Mouse (Mus musculus) hindbrain, embryonic 11.5 days (tissue): ENCODE results near the gene Cd24a. TPM values are rescaled to one million over a fixed set of nuclear protein-coding genes. Genes with fewer than 3 reads are reported as not detected.
A peak's percentile ranks its signal among the peaks of the same experiment; 100 is the strongest.

Source experiments
- ATAC-seq: fragments of 200-750 bp; cut with Nextera tagmentation; 2 replicates; pipeline ENCODE4 v1.8.0; 2017; ENCODE audit warnings: mild to moderate bottlenecking, moderate TSS enrichment, moderate library complexity; ENCODE audit not compliant: low FRiP score
- DNase-seq: peaks from one replicate; pipeline ENCODE4 v3.0.0-alpha.2; 2015; ENCODE audit warnings: low spot score
- H3K27ac ChIP-seq: fragments of 300-500 bp; sonication (generic); 2 replicates; pipeline ENCODE4 v1.5.1; 2014; ENCODE audit warnings: mild to moderate bottlenecking, low read depth, low read length
- H3K27me3 ChIP-seq: fragments of 300-500 bp; sonication (generic); 2 replicates; pipeline ENCODE4 v1.6.1; 2014; ENCODE audit warnings: mild to moderate bottlenecking, low read length, moderate library complexity, mixed read lengths; ENCODE audit not compliant: control insufficient read depth, insufficient read depth
- H3K36me3 ChIP-seq: fragments of 300-500 bp; sonication (generic); 2 replicates; pipeline ENCODE4 v1.6.1; 2014; ENCODE audit warnings: mild to moderate bottlenecking, low read length, moderate library complexity, mixed read lengths; ENCODE audit not compliant: control insufficient read depth, insufficient read depth
- H3K4me1 ChIP-seq: fragments of 300-500 bp; sonication (generic); replicated peaks from 2 replicates; pipeline ENCODE4 v1.6.1; 2014; ENCODE audit warnings: low read length, mixed read lengths; ENCODE audit not compliant: control insufficient read depth, insufficient read depth
- H3K4me2 ChIP-seq: fragments of 300-500 bp; sonication (generic); replicated peaks from 2 replicates; pipeline ENCODE4 v1.6.1; 2014; ENCODE audit warnings: mild to moderate bottlenecking, low read depth, low read length
- H3K4me3 ChIP-seq: fragments of 300-500 bp; sonication (generic); 2 replicates; pipeline ENCODE4 v1.5.1; 2014; ENCODE audit warnings: low read depth, low read length
- H3K9ac ChIP-seq: fragments of 300-500 bp; sonication (generic); 2 replicates; pipeline ENCODE4 v1.6.1; 2014; ENCODE audit warnings: low read depth, low read length
- H3K9me3 ChIP-seq: fragments of 300-500 bp; sonication (generic); 2 replicates; pipeline ENCODE4 v1.6.1; 2016; ENCODE audit warnings: low read length; ENCODE audit not compliant: control insufficient read depth
- whole genome bisulfite sequencing: fragments of 180-500 bp; shearing (Covaris S2); extraction: QIAGEN DNeasy Blood & Tissue Kit; methylation state at CpG from one replicate; pipeline ENCODE4 v1.1.7; 2014; 5-methylcytosine and 5-hydroxymethylcytosine counted together
- polyA plus RNA-seq: library from polyadenylated mRNA; unstranded; fragments of >200 nt; fragmentation: Nextera tagmentation; extraction: Ambion mirVana; gene quantifications from 2 replicates; pipeline ENCODE4 v1.2.1, GENCODE M21; 2014

The Cd24a gene
- polyA plus RNA-seq, 1 experiment from 2014 or later: 816 TPM

- WGBS: 89% methylated on average over 5 of the region's 5 CpGs
Measured at GRCm38 (mm10) chr10:43609507-43609906, 31.4 kb downstream of the Cd24a start.

GRCm38 (mm10) chr10:43609958-43610357 is 31.9 kb downstream of the Cd24a start:
- WGBS: 87% methylated on average over 2 of the region's 2 CpGs
- DNase-seq: no peak
- Histone ChIP-seq H3K4me1 (no peaks in the 10 kb centered on the region), H3K4me3 (no peak overlapping the region), H3K27ac (no peak overlapping the region), H3K9ac (no peak overlapping the region), H3K36me3 (no peaks in the 10 kb centered on the region), H3K4me2 (no peak overlapping the region), H3K9me3 (no peaks in the 10 kb centered on the region), H3K27me3 (no peaks in the 10 kb centered on the region)
- ATAC-seq: no peak

More at GRCm38 (mm10) chr10:43609507-43609906, 31.4 kb downstream of the Cd24a start:
- no peak overlapping the region for H3K27ac ChIP-seq
- H3K4me2 ChIP-seq: no peak overlapping the region
- DNase-seq: no peak
- H3K9ac ChIP-seq: no peak overlapping the region
- H3K27me3 ChIP-seq: no peaks in the 10 kb centered on the region
- no peak overlapping the region for H3K4me3 ChIP-seq
- no peaks in the 10 kb centered on the region for H3K4me1 ChIP-seq
- H3K9me3 ChIP-seq: no peaks in the 10 kb centered on the region
- no peaks in the 10 kb centered on the region for H3K36me3 ChIP-seq
- ATAC-seq: no peak

GRCm38 (mm10) chr10:43611081-43611480 is 33.0 kb downstream of the Cd24a start:
- Histone ChIP-seq H3K9me3 (no peaks in the 10 kb centered on the region), H3K4me1 (no peaks in the 10 kb centered on the region), H3K4me2 (no peak overlapping the region), H3K4me3 (no peak overlapping the region), H3K36me3 (no peaks in the 10 kb centered on the region), H3K27me3 (no peaks in the 10 kb centered on the region), H3K9ac (no peak overlapping the region), H3K27ac (no peak overlapping the region)
- no peak for DNase-seq
- no peak for ATAC-seq

DNA sequence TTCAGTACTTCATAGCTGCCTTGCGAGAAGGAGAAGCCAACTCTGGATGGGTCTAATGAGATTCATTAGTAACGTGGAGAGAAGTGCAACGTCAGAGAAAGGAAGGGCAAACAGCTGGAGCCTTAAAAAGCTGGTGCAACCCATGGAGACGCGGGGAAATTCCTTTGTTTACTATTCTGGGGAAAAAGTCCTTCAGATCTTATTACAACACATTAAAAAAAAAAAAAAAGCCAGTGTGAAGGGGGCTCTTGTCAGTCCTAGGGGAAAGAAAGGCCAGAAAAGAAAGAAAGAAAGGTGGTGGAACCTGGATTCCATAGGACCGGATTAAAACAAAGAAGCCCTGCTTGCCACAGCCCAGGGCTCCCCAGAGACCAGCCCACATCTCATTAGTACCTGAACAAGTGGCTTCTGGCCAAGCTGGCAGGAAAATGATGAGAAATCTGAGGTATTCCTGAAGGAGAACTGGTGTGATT is 41.0 kb downstream of the Cd24a start:
- no peak overlapping the region for H3K4me3 ChIP-seq
- ATAC-seq: peak; percentile 61; the same call in 1 of the 2 replicates
- peak; percentile 56 for DNase-seq
- H3K4me1 ChIP-seq: no peaks in the 10 kb centered on the region
- H3K27ac ChIP-seq: peak overlapping the region; percentile 31; the same call in 1 of the 2 replicates
- no peaks in the 10 kb centered on the region for H3K27me3 ChIP-seq
- H3K9ac ChIP-seq: 0 out of 2 replicates have a peak overlapping the region, but pooled peaks have one; percentile 28
- no peaks in the 10 kb centered on the region for H3K36me3 ChIP-seq
- 3% methylated on average over 6 of the region's 6 CpGs for WGBS
- no peaks in the 10 kb centered on the region for H3K9me3 ChIP-seq
- no peak overlapping the region for H3K4me2 ChIP-seq

- H3K27ac ChIP-seq: no peak overlapping the region
- no peaks in the 10 kb centered on the region for H3K27me3 ChIP-seq
- DNase-seq (no peak), ATAC-seq (no peak)
- H3K4me3 ChIP-seq: no peak overlapping the region
- no peaks in the 10 kb centered on the region for H3K9me3 ChIP-seq
- H3K36me3 ChIP-seq: no peaks in the 10 kb centered on the region
- 81% methylated on average over 2 of the region's 2 CpGs for WGBS
- H3K4me1 ChIP-seq: no peaks in the 10 kb centered on the region
- H3K4me2 ChIP-seq: no peak overlapping the region
- H3K9ac ChIP-seq: no peak overlapping the region
Measured at GRCm38 (mm10) chr10:43619939-43620338, 41.9 kb downstream of the Cd24a start.

GRCm38 (mm10) chr10:43623510-43623909 is 45.4 kb downstream of the Cd24a start:
- ATAC-seq (no peak), DNase-seq (no peak)
- no peak overlapping the region for H3K4me2 ChIP-seq
- no peaks in the 10 kb centered on the region for H3K36me3 ChIP-seq
- H3K27ac ChIP-seq: no peak overlapping the region
- no peaks in the 10 kb centered on the region for H3K27me3 ChIP-seq
- H3K4me1 ChIP-seq: no peaks in the 10 kb centered on the region
- H3K4me3 ChIP-seq: no peak overlapping the region
- 99% methylated on average over 8 of the region's 8 CpGs for WGBS
- no peaks in the 10 kb centered on the region for H3K9me3 ChIP-seq
- H3K9ac ChIP-seq: no peak overlapping the region

GRCm38 (mm10) chr10:43624362-43624761 is 46.3 kb downstream of the Cd24a start:
- no peaks in the 10 kb centered on the region for H3K9me3 ChIP-seq
- WGBS: 88% methylated on average over 5 of the region's 5 CpGs
- no peaks in the 10 kb centered on the region for H3K27me3 ChIP-seq
- no peaks in the 10 kb centered on the region for H3K4me1 ChIP-seq
- DNase-seq (no peak), ATAC-seq (no peak)
- no peaks in the 10 kb centered on the region for H3K36me3 ChIP-seq
- no peak overlapping the region for H3K27ac ChIP-seq
- H3K4me2 ChIP-seq: no peak overlapping the region
- no peak overlapping the region for H3K4me3 ChIP-seq
- H3K9ac ChIP-seq: no peak overlapping the region

DNA sequence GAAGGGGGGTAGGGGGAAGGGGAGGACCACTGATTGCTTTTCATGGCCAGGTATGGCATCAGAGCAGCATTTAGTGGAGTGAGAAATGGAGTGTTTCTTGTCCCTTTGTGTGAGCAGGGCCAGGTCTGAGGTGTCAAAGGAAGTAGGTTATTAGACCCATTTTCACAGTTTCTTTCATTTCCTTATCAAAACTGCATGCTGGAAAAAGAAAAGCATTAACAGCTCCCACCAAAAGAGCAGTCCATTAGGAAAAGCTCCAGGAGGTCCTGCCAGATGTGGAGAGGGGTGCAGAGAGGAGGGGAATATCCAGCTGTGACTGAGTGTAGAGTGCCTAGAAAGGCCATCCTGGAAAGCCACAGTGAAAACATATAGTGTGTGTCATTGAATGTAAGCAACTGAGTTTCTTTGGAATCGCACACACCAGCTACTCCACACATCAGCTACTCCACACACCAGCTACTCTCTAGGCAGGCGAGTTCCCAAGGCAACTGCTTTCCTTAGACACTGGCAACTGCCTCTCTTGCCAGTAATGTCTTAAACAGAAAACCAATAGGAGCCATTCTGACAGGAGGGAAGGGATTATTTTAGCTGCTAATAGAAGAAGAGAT is 46.8 kb downstream of the Cd24a start:
- DNase-seq (no peak), ATAC-seq (no peak)
- H3K4me1 ChIP-seq: no peaks in the 10 kb centered on the region
- no peak overlapping the region for H3K4me2 ChIP-seq
- no peaks in the 10 kb centered on the region for H3K9me3 ChIP-seq
- no peak overlapping the region for H3K27ac ChIP-seq
- H3K9ac ChIP-seq: no peak overlapping the region
- WGBS: 62% methylated on average over 2 of the region's 2 CpGs
- H3K36me3 ChIP-seq: no peaks in the 10 kb centered on the region
- no peak overlapping the region for H3K4me3 ChIP-seq
- no peaks in the 10 kb centered on the region for H3K27me3 ChIP-seq

GRCm38 (mm10) chr10:43625578-43625977 is 47.5 kb downstream of the Cd24a start:
- Histone ChIP-seq H3K4me1 (no peaks in the 10 kb centered on the region), H3K4me2 (no peak overlapping the region), H3K27me3 (no peaks in the 10 kb centered on the region), H3K9ac (no peak overlapping the region), H3K36me3 (no peaks in the 10 kb centered on the region), H3K9me3 (no peaks in the 10 kb centered on the region), H3K4me3 (no peak overlapping the region), H3K27ac (no peak overlapping the region)
- 82% methylated on average over 2 of the region's 2 CpGs for whole genome bisulfite sequencing
- ATAC-seq (no peak), DNase-seq (no peak)
